Mouse (Mus musculus) large intestine, adult 2 months (tissue): ENCODE data around the gene Tial1. TPM values are rescaled to one million over a fixed set of nuclear protein-coding genes. Genes with fewer than 3 reads are reported as not detected.

Source experiments
- DNase-seq: peaks from one replicate; pipeline ENCODE4 v3.0.0-alpha.2; 2012; ENCODE audit warnings: low read depth, low spot score
- WGBS: fragments of 180-500 bp; shearing (Covaris S2); methylation state at CpG from one replicate; pipeline ENCODE4 v1.1.7; 2018; 5-methylcytosine and 5-hydroxymethylcytosine counted together
- polyA plus RNA-seq: library from polyadenylated mRNA; depleted of rRNA; stranded (reverse); fragments of >200 nt; gene quantifications from 2 replicates; pipeline ENCODE4 v1.2.3, GENCODE M21; 2012; rRNA removed

Gene Tial1
- polyA plus RNA-seq, result 27.0 and 29.6 TPM in 2 replicates

DNA sequence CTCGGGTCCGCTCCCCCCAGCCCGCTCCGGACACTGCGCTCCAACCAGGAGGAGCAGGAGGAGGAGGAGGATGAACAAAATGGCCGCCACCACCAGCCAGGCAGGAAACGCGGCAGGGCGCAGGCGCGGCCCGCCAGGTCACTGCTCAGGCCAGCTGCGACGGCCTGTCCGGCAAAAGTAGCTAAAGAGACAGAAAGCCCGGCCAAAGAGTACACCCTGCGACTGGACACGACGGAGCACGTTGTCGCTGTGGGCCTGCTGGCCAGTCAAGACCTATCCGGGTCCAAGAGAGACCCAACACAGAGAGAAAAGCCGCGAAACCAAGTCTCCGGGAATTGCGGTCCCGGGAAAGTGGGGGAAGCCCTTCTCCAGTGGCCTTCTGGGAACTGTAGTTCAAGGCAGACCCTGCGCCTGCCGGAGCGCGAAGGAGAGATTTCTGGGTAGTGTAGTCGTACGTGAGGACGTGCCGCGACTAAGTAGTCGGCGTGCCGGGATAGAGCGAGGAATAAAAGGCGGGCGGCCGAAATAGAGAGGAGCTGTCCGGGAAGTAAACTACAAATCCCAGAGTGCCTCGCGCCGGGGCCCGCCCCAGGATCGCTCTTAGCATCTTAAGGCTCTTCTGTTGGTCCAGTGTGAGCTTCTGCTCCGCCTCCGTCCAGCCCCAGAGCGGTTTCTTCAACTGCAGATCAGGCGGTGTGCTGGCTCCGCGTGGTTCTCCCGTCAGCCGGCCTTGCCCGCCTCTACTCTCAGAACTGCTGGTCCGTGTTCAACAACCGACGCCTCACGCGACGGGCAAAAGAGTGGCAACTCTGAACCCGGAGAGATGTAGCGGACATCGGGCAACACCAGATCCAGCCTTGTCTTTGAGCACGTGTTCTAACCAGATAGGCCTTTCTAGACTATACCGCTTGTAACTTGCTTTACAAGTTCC is at the start of gene Tial1:
Gene Tial1 (minus strand): TSS at position 433 of the 931 bp plus-strand sequence.
- peak; percentile 90 for DNase-seq
- WGBS, result under 1% methylated on average over 69 of the region's 69 CpGs

- 90% methylated on average over 6 of the region's 6 CpGs for WGBS
- DNase-seq, result no peak
Measured at GRCm38 (mm10) chr7:128504091-128504490, 42.6 kb upstream of the Tial1 start.

DNA sequence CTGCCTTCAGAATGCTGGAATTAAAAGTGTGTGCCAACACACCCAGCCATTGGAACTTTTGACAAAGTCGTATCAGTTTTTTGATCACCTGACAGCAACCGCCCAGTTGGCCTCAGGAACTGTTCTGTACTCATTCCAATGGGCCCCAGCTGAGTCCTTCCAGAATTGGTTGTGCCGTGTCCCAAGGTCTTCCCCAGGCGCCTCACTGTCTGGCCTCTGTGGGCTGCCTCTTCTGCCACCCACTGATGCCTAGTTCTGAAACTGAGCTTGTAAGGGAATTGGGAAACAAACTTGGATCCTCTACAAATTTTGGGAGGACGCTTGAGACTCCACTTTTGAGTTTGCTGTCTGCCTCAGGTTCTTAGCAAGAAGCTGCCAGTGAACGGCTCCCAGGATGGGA is 38.3 kb upstream of the Tial1 start:
- 75% methylated on average over 6 of the region's 6 CpGs for WGBS
- no peak for DNase-seq

DNA sequence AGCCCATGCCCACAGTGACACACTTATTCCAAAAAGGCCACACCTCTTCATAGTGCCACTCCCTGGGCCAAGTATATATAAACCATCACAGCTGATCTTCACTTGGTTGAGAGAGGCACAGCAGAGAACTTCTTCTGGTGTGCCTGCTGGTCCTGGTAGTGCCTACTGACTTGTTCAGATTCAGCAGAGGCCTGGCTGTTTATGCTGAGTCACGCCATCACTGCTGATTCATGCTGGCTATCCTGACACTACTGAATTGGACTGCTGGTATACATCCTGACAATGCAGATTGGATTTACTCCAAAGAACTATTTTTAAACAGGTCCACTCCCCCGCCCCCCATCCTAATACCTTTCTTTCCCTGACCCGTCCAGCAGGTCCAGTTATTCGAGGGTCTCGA is 33.0 kb upstream of the Tial1 start:
- no peak for DNase-seq
- WGBS, result 90% methylated on average over 5 of the region's 5 CpGs

DNA sequence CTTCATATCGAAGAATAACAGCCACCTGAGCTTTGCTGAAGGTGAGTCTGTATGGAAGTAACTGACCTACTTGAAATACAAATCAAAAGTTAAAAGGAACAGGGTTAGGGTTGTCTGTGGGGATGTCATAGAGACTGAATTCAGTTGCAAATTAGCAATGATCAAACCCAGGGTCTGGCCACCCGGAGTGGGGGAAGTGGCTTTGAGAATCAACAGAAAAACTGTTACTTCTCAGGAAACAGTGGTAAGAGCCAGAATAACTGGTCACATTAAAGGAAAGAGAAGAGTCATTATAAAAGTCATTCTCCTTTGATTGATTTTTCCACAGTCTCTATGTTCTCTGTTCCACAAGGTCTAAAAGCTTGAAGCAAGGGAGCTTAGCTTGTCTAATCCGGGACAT is 27.5 kb upstream of the Tial1 start:
- WGBS, result 97% methylated on average over 3 of the region's 3 CpGs
- DNase-seq, result no peak

DNA sequence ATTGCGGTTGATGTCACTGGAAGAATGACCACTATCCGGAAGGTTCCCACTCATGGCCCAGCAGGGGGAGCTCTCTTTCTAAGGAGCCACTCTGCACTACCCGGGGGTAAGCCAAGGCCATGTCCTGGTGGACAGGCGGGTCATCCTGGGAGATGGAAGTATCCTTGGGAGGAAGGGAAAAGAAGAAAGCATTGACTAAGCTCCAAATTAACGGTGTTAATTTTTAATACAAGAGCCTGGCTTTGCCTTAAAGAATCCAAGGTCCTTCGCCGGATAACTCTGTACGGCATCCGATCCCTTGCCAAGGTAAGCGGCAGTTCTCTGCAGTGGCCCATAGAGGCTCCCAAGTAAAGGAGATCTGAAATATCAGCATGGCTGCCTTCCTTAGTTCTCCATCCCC is 12.8 kb upstream of the Tial1 start:
- DNase-seq, result peak; percentile 37
- 42% methylated on average over 10 of the region's 10 CpGs for WGBS

DNA sequence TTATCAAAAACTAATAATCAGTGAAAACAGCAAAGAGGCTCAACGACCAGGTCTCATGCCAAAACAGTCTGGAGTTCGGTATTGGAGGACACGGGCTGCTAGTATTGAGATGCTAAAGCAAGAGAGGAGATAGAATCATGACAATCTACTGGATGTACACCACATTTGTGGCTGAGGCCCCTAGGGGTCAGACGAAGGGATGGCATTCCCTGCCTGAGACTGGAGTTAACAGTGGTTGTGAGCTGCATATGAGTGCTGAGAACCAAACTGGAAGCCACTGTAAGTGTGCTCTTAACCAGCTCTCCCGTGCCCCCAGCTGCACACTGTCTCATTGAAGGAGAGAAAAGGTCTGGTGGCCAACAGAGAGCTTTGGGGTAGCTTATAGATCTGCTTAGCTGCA is 889 bp upstream of the Tial1 start:
- 73% methylated on average over 5 of the region's 5 CpGs for WGBS
- DNase-seq, result no peak

GRCm38 (mm10) chr7:128460865-128461228 is 670 bp downstream of the Tial1 start:
- WGBS, result under 1% methylated on average over 22 of the region's 23 CpGs

DNA sequence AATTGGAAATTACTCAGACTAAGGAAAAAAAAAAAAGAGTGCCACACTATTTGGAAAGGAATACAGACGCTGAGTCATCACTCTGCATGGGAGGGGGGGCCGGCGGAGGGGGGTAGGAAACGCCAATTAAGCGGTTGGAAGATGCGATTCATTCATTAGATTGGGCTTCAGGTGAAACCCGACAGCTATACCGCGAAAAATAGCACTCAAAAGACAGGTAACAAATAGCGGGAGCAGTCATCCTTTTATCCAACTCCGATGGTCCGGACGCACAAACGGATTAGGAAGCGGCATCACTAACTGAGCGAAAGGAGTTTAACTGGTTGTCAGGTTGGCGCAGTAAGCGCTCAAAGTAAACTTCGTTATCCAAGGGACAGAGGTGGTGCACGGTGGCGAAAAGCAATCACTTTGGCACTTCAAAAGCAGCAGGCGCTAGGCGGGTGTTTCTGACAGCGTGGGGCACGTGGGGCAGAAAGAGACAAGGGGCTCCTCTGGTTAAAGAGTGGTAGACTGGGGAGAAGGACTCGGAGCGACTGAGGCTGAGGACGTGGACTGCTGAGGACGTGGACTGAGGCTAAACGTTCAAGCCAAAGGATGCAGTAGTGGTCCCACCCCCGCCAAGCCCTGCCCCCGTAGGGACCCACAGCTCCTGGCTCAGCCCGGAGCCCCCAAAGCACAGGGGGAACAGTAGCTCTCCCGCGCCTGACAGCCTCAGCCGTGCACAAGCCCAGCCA is 1.2 kb downstream of the Tial1 start:
- DNase-seq, result peak; percentile 19
- under 1% methylated on average over 36 of the region's 36 CpGs for WGBS

More at GRCm38 (mm10) chr7:128460865-128461228, 670 bp downstream of the Tial1 start:
- DNase-seq, result peak; percentile 7

- DNase-seq, result peak; percentile 25
- WGBS, result 10% methylated on average over 4 of the region's 4 CpGs
Measured at GRCm38 (mm10) chr7:128459791-128460130, 1.8 kb downstream of the Tial1 start.

DNA sequence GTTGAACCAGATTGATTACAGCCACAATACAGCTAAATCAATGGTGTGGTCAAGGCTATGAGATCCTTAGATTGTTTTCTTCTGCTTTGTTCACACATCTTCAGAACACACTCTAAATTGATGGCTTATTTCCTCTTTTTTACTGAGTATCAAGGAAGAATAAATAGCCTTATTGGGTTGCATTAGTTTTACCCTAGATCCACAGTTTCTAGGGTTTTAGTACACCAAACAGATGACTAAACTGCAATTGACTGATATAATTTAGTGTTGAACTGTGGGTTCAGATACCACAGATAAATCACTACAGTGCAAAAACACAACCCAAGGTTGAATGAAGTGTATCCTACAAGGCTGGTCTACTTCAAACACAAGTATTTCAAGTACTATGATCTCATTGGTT is 3.5 kb downstream of the Tial1 start:
- no peak for DNase-seq

GRCm38 (mm10) chr7:128452731-128453130 is 8.8 kb downstream of the Tial1 start:
- DNase-seq, result no peak
- WGBS, result 91% methylated on average over 1 of the region's 1 CpGs

DNA sequence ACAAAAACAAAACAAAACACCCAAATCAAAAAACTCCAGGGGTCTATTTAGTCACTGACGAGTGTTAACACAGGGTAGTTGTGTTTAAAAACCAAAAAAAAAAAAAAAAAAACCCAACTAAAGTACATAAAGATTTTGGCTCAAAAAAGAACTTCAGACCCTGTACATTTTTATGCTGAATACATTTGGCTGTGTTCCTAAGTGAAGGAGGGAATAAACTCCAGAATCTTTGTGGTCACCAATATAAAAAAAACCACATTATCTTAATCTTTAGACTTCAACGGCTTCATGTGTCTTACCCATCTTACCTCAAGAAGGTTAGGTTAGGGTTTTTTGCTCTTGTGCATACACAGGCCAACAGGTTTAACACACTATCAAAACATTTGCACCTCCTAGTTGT is 20.9 kb downstream of the Tial1 start:
- WGBS, result 86% methylated on average over 2 of the region's 2 CpGs
- no peak for DNase-seq

- WGBS, result 79% methylated on average over 6 of the region's 6 CpGs
- no peak for DNase-seq
Measured at GRCm38 (mm10) chr7:128439251-128439650, 22.3 kb downstream of the Tial1 start.

DNA sequence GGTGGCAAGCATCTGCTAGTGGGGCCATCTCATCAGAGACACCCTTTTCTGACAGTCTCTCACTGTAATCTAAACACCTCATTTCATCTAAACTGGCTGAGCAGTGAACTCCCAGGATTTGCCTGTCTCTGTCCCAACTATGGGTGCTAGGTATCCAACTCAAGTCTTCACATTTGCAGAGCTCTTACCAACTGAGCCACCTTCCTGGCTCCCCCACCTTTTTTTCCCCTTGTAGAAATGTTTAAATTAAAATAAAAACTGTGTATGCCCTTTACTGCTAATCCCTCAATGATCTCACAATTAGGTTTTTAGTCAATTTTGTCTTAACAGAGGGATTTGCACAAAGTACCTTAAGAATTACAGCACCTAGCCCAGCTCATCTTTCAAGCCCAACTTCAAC is 23.4 kb downstream of the Tial1 start:
- no peak for DNase-seq

DNA sequence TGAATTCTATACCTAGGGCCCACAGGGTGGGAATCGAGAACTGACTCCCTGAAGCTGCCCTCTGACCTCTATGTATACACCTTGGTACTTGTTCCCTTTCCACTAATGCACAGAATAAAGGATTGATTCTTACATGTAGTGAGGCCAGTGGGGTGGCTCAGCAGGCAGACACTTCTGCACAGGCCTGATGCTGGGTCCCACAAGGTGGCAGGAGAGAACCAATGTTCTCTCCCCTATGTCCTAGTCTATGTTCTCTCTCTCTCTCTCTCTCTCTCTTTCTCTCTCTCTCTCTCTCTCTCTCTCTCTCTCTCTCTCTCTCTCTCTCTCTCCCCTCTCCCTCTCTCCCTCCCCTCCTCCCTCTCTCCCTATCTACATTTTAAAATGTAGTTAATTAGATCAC is 28.3 kb downstream of the Tial1 start:
- WGBS, result 38% methylated on average over 1 of the region's 1 CpGs
- no peak for DNase-seq

DNA sequence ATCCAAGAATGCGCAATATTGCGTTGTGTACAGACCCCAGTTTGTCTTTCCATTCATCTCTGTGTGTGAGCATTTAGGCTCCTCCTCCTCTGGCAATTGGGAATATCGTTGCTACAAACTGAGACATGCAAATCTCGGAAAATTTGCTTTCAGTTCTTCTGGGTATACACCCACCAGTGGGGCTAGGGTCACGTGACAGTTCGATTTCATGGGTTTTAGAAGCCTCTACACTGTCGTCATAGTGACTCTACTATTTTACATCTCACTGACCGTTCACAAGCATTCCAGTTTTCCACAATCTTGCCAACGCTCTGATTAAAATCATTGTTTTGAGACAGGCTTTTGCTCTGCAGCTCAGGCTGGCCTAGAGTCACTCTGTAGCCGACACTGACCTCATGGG is 28.9 kb downstream of the Tial1 start:
- WGBS, result 68% methylated on average over 10 of the region's 10 CpGs
- DNase-seq, result no peak

GRCm38 (mm10) chr7:128422491-128422890 is 39.0 kb downstream of the Tial1 start:
- DNase-seq, result no peak
- 49% methylated on average over 3 of the region's 3 CpGs for WGBS

- DNase-seq, result no peak
- WGBS, result 65% methylated on average over 7 of the region's 7 CpGs
Measured at GRCm38 (mm10) chr7:128421701-128422100, 39.8 kb downstream of the Tial1 start.

- no peak for DNase-seq
- 29% methylated on average over 9 of the region's 9 CpGs for WGBS
Measured at GRCm38 (mm10) chr7:128419690-128420089, 41.8 kb downstream of the Tial1 start.
